Mouse (Mus musculus) duodenum, adult 2 months (tissue): ENCODE measurements around the gene Vmn2r98. TPM values are rescaled to one million over a fixed set of nuclear protein-coding genes. Genes with fewer than 3 reads are reported as not detected.

ENCODE experiments used
- polyA plus RNA-seq: library from polyadenylated mRNA; depleted of rRNA; stranded (reverse); fragments of >200 nt; gene quantifications from 2 replicates; pipeline ENCODE4 v1.2.3, GENCODE M21; 2012; ENCODE audit warnings: low replicate concordance; rRNA removed

Gene Vmn2r98
- not detected in 2 replicates for polyA plus RNA-seq

GRCm38 (mm10) chr17:19053160-19053559, at the start of gene Vmn2r98:
Vmn2r98 (plus strand) TSS chr17:19053460.

Other genes starting within 250 kb of the Vmn2r98 start
- gene Vmn2r97, start 139.2 kb upstream of the Vmn2r98 start, polyA plus RNA-seq = not detected in 2 replicates